Mouse (Mus musculus): ENCODE measurements around the gene Marco. TPM values are rescaled to one million over a fixed set of nuclear protein-coding genes. Genes with fewer than 3 reads are reported as not detected.

The Marco gene
- polyA plus RNA-seq, 1 experiment from 2014 or later = not detected

- no peaks in the 10 kb centered on the region for H3K4me1 ChIP-seq (replicated peaks; ENCODE audit: control insufficient read depth, insufficient read depth, low read length)
- H3K36me3 ChIP-seq (ENCODE audit: control insufficient read depth, insufficient read depth, low read length) = no peaks in the 10 kb centered on the region
- ATAC-seq (replicated peaks; ENCODE audit: low FRiP score, low TSS enrichment, low read depth) = no peak
- 89% methylated on average over 4 of the region's 4 CpGs for WGBS
- no peak overlapping the region for H3K4me3 ChIP-seq (ENCODE audit: low read depth, low read length)
- no peak for DNase-seq (ENCODE audit: low spot score)
- no peaks in the 10 kb centered on the region for H3K27me3 ChIP-seq (replicated peaks; ENCODE audit: control insufficient read depth, insufficient read depth, low read length)
- no peak overlapping the region for H3K27ac ChIP-seq (ENCODE audit: low read depth)
- H3K4me2 ChIP-seq (ENCODE audit: low read length) = no peak overlapping the region
- no peak overlapping the region for H3K9ac ChIP-seq (ENCODE audit: low read length)
- H3K9me3 ChIP-seq (ENCODE audit: control insufficient read depth, low read length) = no peaks in the 10 kb centered on the region
Measured at GRCm38 (mm10) chr1:120508976-120509375, 4.2 kb upstream of the Marco start.

DNA sequence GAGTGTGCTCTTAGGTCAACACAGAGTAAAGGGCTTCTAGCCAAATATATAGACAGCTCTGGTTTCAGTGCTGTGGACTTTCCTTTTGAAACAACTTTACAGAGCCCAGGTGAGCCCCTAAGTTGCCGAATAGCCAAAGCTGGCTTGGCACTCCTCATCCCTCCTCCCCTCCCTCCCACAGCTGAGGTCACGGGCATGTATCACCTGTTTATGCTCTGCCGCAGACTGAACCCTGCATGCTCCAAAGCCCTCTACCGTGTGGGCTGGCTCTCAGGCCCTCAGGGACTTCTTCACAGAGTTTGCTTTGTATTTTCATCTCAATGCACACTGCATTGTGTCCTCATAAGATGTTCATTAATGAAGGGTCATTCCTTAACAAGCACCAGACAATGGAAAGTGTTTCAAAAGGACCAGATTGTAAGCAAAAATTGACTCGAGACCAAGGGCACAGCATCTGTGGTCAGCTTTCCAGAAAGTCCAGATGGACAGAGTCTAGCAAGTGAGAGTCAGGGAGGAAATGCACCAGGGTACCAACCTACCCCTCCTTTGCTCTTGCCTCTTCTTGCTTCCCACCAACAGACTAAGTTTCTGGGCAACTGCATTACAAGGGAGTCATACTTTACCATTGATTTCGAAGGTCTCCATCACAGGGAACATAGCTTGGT lies 646 bp downstream of the Marco start:
- Histone ChIP-seq H3K9me3 (ENCODE audit: control insufficient read depth, low read length) (no peaks in the 10 kb centered on the region), H3K4me1 (replicated peaks; ENCODE audit: control insufficient read depth, insufficient read depth, low read length) (no peaks in the 10 kb centered on the region), H3K9ac (ENCODE audit: low read length) (no peak overlapping the region), H3K27ac (ENCODE audit: low read depth) (no peak overlapping the region), H3K27me3 (replicated peaks; ENCODE audit: control insufficient read depth, insufficient read depth, low read length) (no peaks in the 10 kb centered on the region), H3K4me3 (ENCODE audit: low read depth, low read length) (no peak overlapping the region), H3K4me2 (ENCODE audit: low read length) (no peak overlapping the region), H3K36me3 (ENCODE audit: control insufficient read depth, insufficient read depth, low read length) (no peaks in the 10 kb centered on the region)
- no peak for ATAC-seq (replicated peaks; ENCODE audit: low FRiP score, low TSS enrichment, low read depth)
- DNase-seq (ENCODE audit: low spot score) = no peak
- WGBS = 68% methylated on average over 6 of the region's 6 CpGs

- Histone ChIP-seq H3K9ac (ENCODE audit: low read length) (no peak overlapping the region), H3K4me1 (replicated peaks; ENCODE audit: control insufficient read depth, insufficient read depth, low read length) (no peaks in the 10 kb centered on the region), H3K4me3 (ENCODE audit: low read depth, low read length) (no peak overlapping the region), H3K36me3 (ENCODE audit: control insufficient read depth, insufficient read depth, low read length) (no peaks in the 10 kb centered on the region), H3K27me3 (replicated peaks; ENCODE audit: control insufficient read depth, insufficient read depth, low read length) (no peaks in the 10 kb centered on the region), H3K4me2 (ENCODE audit: low read length) (no peak overlapping the region), H3K27ac (ENCODE audit: low read depth) (no peak overlapping the region), H3K9me3 (ENCODE audit: control insufficient read depth, low read length) (no peaks in the 10 kb centered on the region)
- ATAC-seq (replicated peaks; ENCODE audit: low FRiP score, low TSS enrichment, low read depth) (no peak), DNase-seq (ENCODE audit: low spot score) (no peak)
- 60% methylated on average over 4 of the region's 4 CpGs for WGBS
Measured at GRCm38 (mm10) chr1:120501496-120501895, 3.3 kb downstream of the Marco start.

- WGBS = 76% methylated on average over 4 of the region's 4 CpGs
- H3K4me2 ChIP-seq (ENCODE audit: low read length) = no peak overlapping the region
- ATAC-seq (replicated peaks; ENCODE audit: low FRiP score, low TSS enrichment, low read depth) (no peak), DNase-seq (ENCODE audit: low spot score) (no peak)
- no peaks in the 10 kb centered on the region for H3K9me3 ChIP-seq (ENCODE audit: control insufficient read depth, low read length)
- no peak overlapping the region for H3K4me3 ChIP-seq (ENCODE audit: low read depth, low read length)
- H3K4me1 ChIP-seq (replicated peaks; ENCODE audit: control insufficient read depth, insufficient read depth, low read length) = no peaks in the 10 kb centered on the region
- no peak overlapping the region for H3K27ac ChIP-seq (ENCODE audit: low read depth)
- no peak overlapping the region for H3K9ac ChIP-seq (ENCODE audit: low read length)
- no peaks in the 10 kb centered on the region for H3K27me3 ChIP-seq (replicated peaks; ENCODE audit: control insufficient read depth, insufficient read depth, low read length)
- H3K36me3 ChIP-seq (ENCODE audit: control insufficient read depth, insufficient read depth, low read length) = no peaks in the 10 kb centered on the region
Measured at GRCm38 (mm10) chr1:120498036-120498435, 6.8 kb downstream of the Marco start.

DNA sequence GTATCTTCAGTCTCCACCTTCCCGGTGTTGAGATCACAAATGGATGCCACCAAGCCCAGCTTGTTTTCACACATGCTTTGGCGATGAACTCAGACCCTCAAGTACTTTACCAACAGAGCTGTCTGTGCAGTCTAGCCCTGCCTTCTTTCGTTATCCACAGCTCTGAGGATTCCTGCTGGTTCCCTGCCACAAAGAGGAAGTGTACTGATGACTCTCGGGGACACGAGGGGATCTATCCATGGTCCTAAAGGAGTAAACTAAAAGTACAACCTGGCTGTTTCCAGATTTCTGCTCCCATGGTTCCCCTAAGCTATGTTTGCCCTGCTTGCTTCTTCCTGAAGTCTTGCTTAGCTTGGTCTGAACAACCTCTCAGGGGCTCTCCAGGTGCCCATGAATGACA lies 23.9 kb downstream of the Marco start:
- Histone ChIP-seq H3K4me1 (replicated peaks; ENCODE audit: control insufficient read depth, insufficient read depth, low read length) (no peaks in the 10 kb centered on the region), H3K4me3 (ENCODE audit: low read depth, low read length) (no peak overlapping the region), H3K4me2 (ENCODE audit: low read length) (no peak overlapping the region), H3K9ac (ENCODE audit: low read length) (no peak overlapping the region), H3K27ac (ENCODE audit: low read depth) (no peak overlapping the region), H3K36me3 (ENCODE audit: control insufficient read depth, insufficient read depth, low read length) (no peaks in the 10 kb centered on the region), H3K27me3 (replicated peaks; ENCODE audit: control insufficient read depth, insufficient read depth, low read length) (no peaks in the 10 kb centered on the region), H3K9me3 (ENCODE audit: control insufficient read depth, low read length) (no peaks in the 10 kb centered on the region)
- DNase-seq (ENCODE audit: low spot score) (no peak), ATAC-seq (replicated peaks; ENCODE audit: low FRiP score, low TSS enrichment, low read depth) (no peak)
- WGBS = 19% methylated on average over 5 of the region's 5 CpGs

GRCm38 (mm10) chr1:120474825-120475224 lies 30.0 kb downstream of the Marco start:
- H3K9ac ChIP-seq (ENCODE audit: low read length) = no peak overlapping the region
- no peaks in the 10 kb centered on the region for H3K27me3 ChIP-seq (replicated peaks; ENCODE audit: control insufficient read depth, insufficient read depth, low read length)
- H3K4me1 ChIP-seq (replicated peaks; ENCODE audit: control insufficient read depth, insufficient read depth, low read length) = no peaks in the 10 kb centered on the region
- no peak overlapping the region for H3K27ac ChIP-seq (ENCODE audit: low read depth)
- no peak overlapping the region for H3K4me3 ChIP-seq (ENCODE audit: low read depth, low read length)
- no peak for DNase-seq (ENCODE audit: low spot score)
- no peaks in the 10 kb centered on the region for H3K36me3 ChIP-seq (ENCODE audit: control insufficient read depth, insufficient read depth, low read length)
- no peak overlapping the region for H3K4me2 ChIP-seq (ENCODE audit: low read length)
- H3K9me3 ChIP-seq (ENCODE audit: control insufficient read depth, low read length) = no peaks in the 10 kb centered on the region
- WGBS = 47% methylated on average over 4 of the region's 4 CpGs
- ATAC-seq (replicated peaks; ENCODE audit: low FRiP score, low TSS enrichment, low read depth) = no peak

GRCm38 (mm10) chr1:120468891-120469290 lies 35.9 kb downstream of the Marco start:
- no peaks in the 10 kb centered on the region for H3K27me3 ChIP-seq (replicated peaks; ENCODE audit: control insufficient read depth, insufficient read depth, low read length)
- H3K4me3 ChIP-seq (ENCODE audit: low read depth, low read length) = no peak overlapping the region
- no peaks in the 10 kb centered on the region for H3K9me3 ChIP-seq (ENCODE audit: control insufficient read depth, low read length)
- ATAC-seq (replicated peaks; ENCODE audit: low FRiP score, low TSS enrichment, low read depth) (no peak), DNase-seq (ENCODE audit: low spot score) (peak; percentile 78)
- H3K4me1 ChIP-seq (replicated peaks; ENCODE audit: control insufficient read depth, insufficient read depth, low read length) = no peaks in the 10 kb centered on the region
- no peaks in the 10 kb centered on the region for H3K36me3 ChIP-seq (ENCODE audit: control insufficient read depth, insufficient read depth, low read length)
- WGBS = 12% methylated on average over 15 of the region's 15 CpGs
- H3K27ac ChIP-seq (ENCODE audit: low read depth) = no peak overlapping the region
- H3K9ac ChIP-seq (ENCODE audit: low read length) = no peak overlapping the region
- no peak overlapping the region for H3K4me2 ChIP-seq (ENCODE audit: low read length)

- ATAC-seq (replicated peaks; ENCODE audit: low FRiP score, low TSS enrichment, low read depth) = no peak
- WGBS = 90% methylated on average over 2 of the region's 2 CpGs
Measured at GRCm38 (mm10) chr1:120467323-120467722, 37.5 kb downstream of the Marco start.

GRCm38 (mm10) chr1:120466751-120467150 lies 38.1 kb downstream of the Marco start:
- no peaks in the 10 kb centered on the region for H3K36me3 ChIP-seq (ENCODE audit: control insufficient read depth, insufficient read depth, low read length)
- ATAC-seq (replicated peaks; ENCODE audit: low FRiP score, low TSS enrichment, low read depth) (no peak), DNase-seq (ENCODE audit: low spot score) (no peak)
- WGBS = 19% methylated on average over 7 of the region's 7 CpGs
- H3K27me3 ChIP-seq (replicated peaks; ENCODE audit: control insufficient read depth, insufficient read depth, low read length) = no peaks in the 10 kb centered on the region
- no peak overlapping the region for H3K4me2 ChIP-seq (ENCODE audit: low read length)
- H3K9me3 ChIP-seq (ENCODE audit: control insufficient read depth, low read length) = no peaks in the 10 kb centered on the region
- no peak overlapping the region for H3K9ac ChIP-seq (ENCODE audit: low read length)
- no peak overlapping the region for H3K27ac ChIP-seq (ENCODE audit: low read depth)
- H3K4me1 ChIP-seq (replicated peaks; ENCODE audit: control insufficient read depth, insufficient read depth, low read length) = no peaks in the 10 kb centered on the region
- H3K4me3 ChIP-seq (ENCODE audit: low read depth, low read length) = no peak overlapping the region

More at GRCm38 (mm10) chr1:120467323-120467722, 37.5 kb downstream of the Marco start:
- Histone ChIP-seq H3K4me1 (replicated peaks; ENCODE audit: control insufficient read depth, insufficient read depth, low read length) (no peaks in the 10 kb centered on the region), H3K36me3 (ENCODE audit: control insufficient read depth, insufficient read depth, low read length) (no peaks in the 10 kb centered on the region), H3K27me3 (replicated peaks; ENCODE audit: control insufficient read depth, insufficient read depth, low read length) (no peaks in the 10 kb centered on the region), H3K27ac (ENCODE audit: low read depth) (no peak overlapping the region), H3K4me3 (ENCODE audit: low read depth, low read length) (no peak overlapping the region), H3K9ac (ENCODE audit: low read length) (no peak overlapping the region), H3K4me2 (ENCODE audit: low read length) (no peak overlapping the region), H3K9me3 (ENCODE audit: control insufficient read depth, low read length) (no peaks in the 10 kb centered on the region)
- DNase-seq (ENCODE audit: low spot score) = no peak
